Mouse (Mus musculus): ENCODE measurements around the gene Cenpv.
A peak's percentile ranks its signal among the peaks of the same experiment; 100 is the strongest.

- peak; percentile 93 for TF ChIP-seq POLR2A (IDR thresholded peaks at IDR 0.05; ENCODE audit: low read depth, low read length)
- no peak for TF ChIP-seq CTCF (IDR thresholded peaks at IDR 0.05; ENCODE audit: extremely low read depth, insufficient read depth, insufficient read length, insufficient replicate concordance)
Measured at GRCm38 (mm10) chr11:62550727-62551225, 11.7 kb upstream of the Cenpv start, which contains the start of gene Ubb.
